Mouse (Mus musculus) macrophage (primary cell): ENCODE data around the gene Gm49320. TPM values are rescaled to one million over a fixed set of nuclear protein-coding genes. Genes with fewer than 3 reads are reported as not detected.

Experiments
- H3K27ac ChIP-seq: fragments of 350-480 bp; formaldehyde crosslinking; 2 replicates; pipeline ENCODE4 v1.9.0; 2021
- H3K36me3 ChIP-seq: fragments of 350-480 bp; formaldehyde crosslinking; 2 replicates; pipeline ENCODE4 v1.9.0; 2021; ENCODE audit errors: inconsistent target
- H3K4me3 ChIP-seq: fragments of 350-480 bp; formaldehyde crosslinking; 2 replicates; pipeline ENCODE4 v1.9.0; 2021; ENCODE audit errors: inconsistent target
- H3K79me2 ChIP-seq: fragments of 350-480 bp; formaldehyde crosslinking; 2 replicates; pipeline ENCODE4 v1.9.0; 2021; ENCODE audit errors: inconsistent target
- WGBS: methylation state at CpG from one replicate; pipeline ENCODE4 v1.1.7; 2026; ENCODE audit warnings: inconsistent platforms; ENCODE audit not compliant: missing documents; 5-methylcytosine and 5-hydroxymethylcytosine counted together
- polyA plus RNA-seq: library from polyadenylated mRNA; stranded (reverse); fragments of 250-400 nt; gene quantifications from 3 replicates; pipeline ENCODE4 v1.2.4, GENCODE M21; 2018; ENCODE audit warnings: inconsistent platforms
- total RNA-seq, 78 experiments: library from RNA; depleted of rRNA; stranded (reverse); fragments of 250-400 nt; gene quantifications; 1 replicate in 9 of 78; 2 replicates in 24 of 78; 3 replicates in 43 of 78; 4 replicates in 2 of 78; pipeline ENCODE4 v1.2.4; 2018; ENCODE audit warnings: inconsistent platforms in 56 of 78

The Gm49320 gene
- total RNA-seq (2018; cell fraction: chromatin; rRNA removed): 1 to 10 TPM in 18 of 26 experiments, under 1 TPM in 3, not detected in 5; 0.69 to 4.8 (median 2.3) TPM
- under 1 TPM in 8 of 26 experiments, not detected in 18; 0.05 to 0.40 (median 0.15) TPM for total RNA-seq (2018; cell fraction: cytosol; rRNA removed)
- 1 to 10 TPM in 9 of 26 experiments, under 1 TPM in 8, not detected in 9; 0.26 to 2.6 (median 1.3) TPM for total RNA-seq (2018; cell fraction: nucleus; rRNA removed)
- 0.10 to 0.22 TPM in 2 of 3 replicates, not detected in the other for polyA plus RNA-seq

- Histone ChIP-seq H3K4me3 (peak within 1 kb of the TSS; percentile 92), H3K36me3 (peaks cover 13% of the 10 kb centered on the region), H3K79me2 (peaks cover 41% of the 10 kb centered on the region), H3K27ac (peak within 1 kb of the TSS; percentile 87)
- 1% methylated on average over 67 of the region's 71 CpGs for WGBS
Observed at GRCm38 (mm10) chr8:4238434-4239192, at the start of gene Gm49320, which contains the start of gene Map2k7. TSS of gene Gm49320 (plus strand) at chr8:4238865. TSS of gene Map2k7 (plus strand) at chr8:4238740.

DNA sequence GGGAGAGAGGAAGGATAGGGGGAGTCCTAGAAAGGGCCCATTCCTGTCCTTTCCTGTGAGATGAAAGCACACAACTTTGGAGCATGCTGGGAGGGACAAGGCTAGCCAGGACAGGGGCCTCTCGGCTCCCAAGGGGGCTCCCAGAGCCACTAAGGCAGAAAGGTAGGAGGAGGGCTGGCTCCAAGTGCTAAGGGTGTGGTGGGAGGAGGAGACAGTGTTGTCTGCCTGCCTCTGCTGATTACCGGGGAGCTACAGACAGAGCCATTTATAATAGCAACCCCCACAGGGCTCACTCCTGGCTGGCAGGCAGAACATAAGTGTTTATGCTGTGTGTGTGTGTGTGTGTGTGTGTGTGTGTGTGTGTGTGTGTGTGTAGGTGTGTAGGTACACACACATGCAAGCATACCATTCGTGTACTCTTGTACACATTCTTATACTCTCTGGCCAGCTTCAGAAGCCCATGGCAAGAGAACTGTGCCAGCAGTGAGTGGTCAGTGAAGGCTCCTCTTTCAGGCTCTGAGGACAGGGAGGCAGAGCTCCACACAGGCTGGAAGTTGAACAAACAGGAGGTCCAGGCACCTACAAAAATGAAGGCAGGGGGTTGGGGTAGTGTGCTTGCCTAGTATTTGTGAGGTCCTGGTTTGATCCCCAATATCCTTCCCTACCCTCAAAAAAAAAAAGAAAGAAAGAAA is 49.5 kb upstream of the Gm49320 start:
- WGBS: 92% methylated on average over 2 of the region's 3 CpGs
- Histone ChIP-seq H3K79me2 (no peaks in the 10 kb centered on the region), H3K36me3 (no peaks in the 10 kb centered on the region), H3K27ac (no peak overlapping the region), H3K4me3 (no peak overlapping the region)

GRCm38 (mm10) chr8:4192305-4192704 is 46.4 kb upstream of the Gm49320 start:
- WGBS: 100% methylated on average over 5 of the region's 5 CpGs
- H3K4me3 ChIP-seq: no peak overlapping the region
- no peaks in the 10 kb centered on the region for H3K79me2 ChIP-seq
- H3K36me3 ChIP-seq: no peaks in the 10 kb centered on the region
- H3K27ac ChIP-seq: no peak overlapping the region

DNA sequence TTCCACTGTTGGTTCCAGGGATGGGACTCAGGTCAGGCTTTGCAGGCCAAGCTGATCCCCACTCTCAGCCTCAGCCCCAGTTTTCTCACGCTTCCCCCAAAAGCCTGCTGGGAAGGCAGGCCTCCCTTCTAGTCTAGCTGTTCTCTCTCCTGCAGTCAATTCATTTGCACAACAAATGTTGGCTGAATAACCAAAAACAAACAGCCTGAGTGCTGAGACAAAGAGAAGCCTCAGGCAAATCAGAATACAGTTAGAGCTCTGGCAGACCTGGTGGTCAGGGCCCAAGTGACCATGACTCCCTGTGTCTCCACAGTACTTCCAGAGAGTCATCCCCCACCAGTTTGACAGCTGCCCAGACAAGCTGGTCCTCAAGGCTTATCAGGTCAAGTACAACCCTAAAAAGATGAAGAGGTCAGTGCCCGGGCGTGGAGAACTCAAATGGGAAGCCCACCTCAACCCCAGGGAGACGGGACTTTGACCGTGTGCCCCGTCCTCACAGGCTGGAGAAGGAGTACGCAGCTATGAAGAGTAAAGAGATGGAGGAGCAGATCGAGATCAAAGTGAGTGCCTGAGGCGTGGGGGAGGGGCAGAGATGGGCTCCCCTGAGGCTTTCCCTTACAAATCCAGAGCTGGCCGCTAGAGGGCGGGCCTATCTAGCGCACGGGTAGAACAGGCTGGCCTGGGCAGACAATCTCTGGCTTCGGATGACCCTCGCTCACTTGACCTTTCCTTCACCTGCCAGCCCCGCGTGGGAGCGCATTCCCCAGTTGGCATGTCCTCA is 45.7 kb upstream of the Gm49320 start:
- 24% methylated on average over 18 of the region's 18 CpGs for WGBS
- H3K79me2 ChIP-seq: no peaks in the 10 kb centered on the region
- H3K4me3 ChIP-seq: no peak overlapping the region
- no peaks in the 10 kb centered on the region for H3K36me3 ChIP-seq
- no peak overlapping the region for H3K27ac ChIP-seq

GRCm38 (mm10) chr8:4193588-4193894 is 45.1 kb upstream of the Gm49320 start:
- H3K79me2 ChIP-seq: no peaks in the 10 kb centered on the region
- no peaks in the 10 kb centered on the region for H3K36me3 ChIP-seq
- H3K27ac ChIP-seq: no peak overlapping the region
- whole genome bisulfite sequencing: 61% methylated on average over 7 of the region's 7 CpGs
- no peak overlapping the region for H3K4me3 ChIP-seq

DNA sequence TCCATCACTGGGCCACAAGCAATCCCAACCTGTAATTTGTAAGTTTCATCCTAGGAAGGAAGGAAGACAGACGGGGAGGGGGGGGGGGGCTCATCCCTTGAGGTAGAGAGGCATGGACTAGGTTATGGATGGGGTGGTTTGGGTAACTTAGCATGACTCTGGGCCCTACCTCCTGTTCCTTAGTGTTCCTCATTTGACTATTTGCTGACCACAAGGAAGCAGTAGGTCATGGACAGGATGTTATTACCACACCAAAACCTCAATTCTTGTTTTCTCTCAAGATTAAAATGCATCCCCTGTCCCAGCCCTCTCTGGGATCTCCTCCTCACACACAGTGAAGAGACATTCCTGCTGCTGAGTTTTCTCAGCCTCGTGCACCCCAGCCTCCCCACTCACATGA is 37.3 kb upstream of the Gm49320 start:
- WGBS: 30% methylated on average over 2 of the region's 2 CpGs
- no peaks in the 10 kb centered on the region for H3K36me3 ChIP-seq
- no peaks in the 10 kb centered on the region for H3K79me2 ChIP-seq
- no peak overlapping the region for H3K4me3 ChIP-seq
- H3K27ac ChIP-seq: no peak overlapping the region

GRCm38 (mm10) chr8:4205246-4206123 is 33.2 kb upstream of the Gm49320 start:
- no peak overlapping the region for H3K27ac ChIP-seq
- no peaks in the 10 kb centered on the region for H3K36me3 ChIP-seq
- H3K4me3 ChIP-seq: no peak overlapping the region
- H3K79me2 ChIP-seq: no peaks in the 10 kb centered on the region
- WGBS: 85% methylated on average over 38 of the region's 38 CpGs

GRCm38 (mm10) chr8:4206182-4207015 is 32.3 kb upstream of the Gm49320 start:
- Histone ChIP-seq H3K4me3 (no peak overlapping the region), H3K36me3 (no peaks in the 10 kb centered on the region), H3K79me2 (no peaks in the 10 kb centered on the region), H3K27ac (no peak overlapping the region)
- 86% methylated on average over 44 of the region's 44 CpGs for WGBS

DNA sequence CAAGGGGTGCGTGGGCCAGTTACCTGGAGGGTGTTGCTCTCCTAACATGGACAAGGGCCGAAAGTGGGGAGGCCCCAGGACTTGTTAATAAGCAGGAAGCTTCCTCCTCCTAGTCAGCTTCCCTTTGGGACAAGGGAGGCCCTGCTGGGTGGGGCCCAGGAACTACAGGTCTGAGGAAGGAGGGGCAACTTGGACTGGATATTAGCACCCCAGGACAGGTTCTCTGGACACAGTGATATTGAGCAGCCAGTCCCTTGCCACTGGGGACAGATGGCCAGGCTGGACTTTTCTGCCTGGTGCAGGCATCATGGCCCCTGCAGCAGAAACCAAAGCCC is 31.7 kb upstream of the Gm49320 start:
- H3K4me3 ChIP-seq: no peak overlapping the region
- no peaks in the 10 kb centered on the region for H3K79me2 ChIP-seq
- H3K27ac ChIP-seq: no peak overlapping the region
- no peaks in the 10 kb centered on the region for H3K36me3 ChIP-seq
- 100% methylated on average over 2 of the region's 2 CpGs for WGBS

DNA sequence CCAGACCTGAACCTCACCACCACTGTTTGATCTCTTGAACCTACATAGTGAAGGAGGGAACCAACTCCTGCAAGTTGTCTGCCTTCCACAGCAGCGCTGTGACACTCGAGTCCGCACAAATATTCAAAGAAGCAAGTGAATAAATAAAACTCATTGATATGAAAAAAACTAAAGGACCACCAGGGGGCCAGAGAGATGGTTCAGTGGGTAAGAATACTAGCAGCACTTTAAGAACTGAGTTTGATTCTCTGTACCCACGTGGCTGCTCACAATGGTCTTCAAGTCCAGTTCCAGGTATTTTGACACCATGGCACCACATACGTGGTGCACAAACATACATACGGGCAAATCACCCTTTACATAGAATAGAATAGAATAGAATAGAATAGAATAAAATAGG is 27.6 kb upstream of the Gm49320 start:
- Histone ChIP-seq H3K4me3 (no peak overlapping the region), H3K27ac (no peak overlapping the region), H3K36me3 (no peaks in the 10 kb centered on the region), H3K79me2 (no peaks in the 10 kb centered on the region)
- 78% methylated on average over 6 of the region's 6 CpGs for WGBS

DNA sequence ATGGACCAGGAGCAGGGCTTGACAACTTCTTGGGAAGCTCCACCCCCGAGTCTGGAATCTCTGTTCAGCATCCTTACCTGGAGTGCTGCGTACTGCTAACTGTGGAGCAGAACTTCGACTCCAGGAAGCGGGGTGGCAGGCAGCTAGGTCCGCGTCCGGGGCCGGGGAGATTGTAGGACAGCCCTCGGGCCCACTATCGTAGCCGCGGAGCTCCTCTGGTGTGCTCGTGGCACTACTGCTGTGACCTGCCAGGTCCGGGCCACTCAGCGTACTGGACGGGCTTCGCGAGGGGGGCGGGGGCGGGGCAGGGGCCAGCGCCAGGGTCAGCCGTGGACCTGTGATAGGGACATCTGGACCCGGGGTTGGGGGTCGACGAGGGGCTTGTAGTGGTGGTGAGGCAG is 25.9 kb upstream of the Gm49320 start:
- 3% methylated on average over 21 of the region's 25 CpGs for WGBS
- Histone ChIP-seq H3K27ac (no peak overlapping the region), H3K79me2 (no peaks in the 10 kb centered on the region), H3K4me3 (peak overlapping the region; percentile 26; the same call in 1 of the 2 replicates), H3K36me3 (no peaks in the 10 kb centered on the region)

DNA sequence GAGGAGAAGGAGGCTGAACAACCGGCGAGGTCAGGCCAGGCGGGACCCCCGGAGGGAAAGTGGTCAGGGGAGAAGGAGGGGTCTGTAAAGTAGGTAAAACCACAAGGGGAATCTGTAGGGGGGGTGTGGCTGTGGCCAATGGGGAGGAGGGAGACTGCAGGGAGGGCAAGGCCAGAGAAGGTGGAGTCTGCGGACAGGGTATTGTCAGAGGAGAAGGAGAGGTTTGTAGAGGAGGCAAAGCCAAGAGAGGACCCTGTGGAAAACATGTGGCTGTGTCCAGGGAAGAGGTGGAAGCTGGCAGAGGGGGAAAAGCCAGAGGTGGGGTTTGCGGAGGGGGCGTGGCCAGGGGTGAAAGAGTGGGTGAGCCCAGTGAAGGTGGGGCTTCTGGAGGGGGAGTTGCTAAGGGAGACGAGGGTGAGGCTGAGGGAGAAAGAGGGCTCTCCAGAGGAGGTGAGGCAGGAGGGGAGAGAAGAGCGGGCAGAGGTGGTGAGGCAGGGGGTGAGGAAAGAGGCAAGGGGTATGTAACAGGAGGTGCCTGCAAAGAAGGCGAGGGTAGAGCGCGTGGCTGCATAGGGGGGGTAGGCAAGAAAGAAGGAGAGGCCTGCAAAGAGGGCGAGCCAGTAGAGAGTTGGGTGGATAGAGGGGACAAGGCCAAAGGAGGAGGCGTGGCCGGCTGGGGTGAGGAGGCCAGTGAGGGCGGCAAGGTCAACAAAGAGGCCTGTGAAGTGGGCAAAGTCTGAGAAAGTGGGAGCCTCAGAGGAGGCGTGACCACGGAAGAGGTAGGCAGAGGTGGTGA is 25.3 kb upstream of the Gm49320 start:
- H3K36me3 ChIP-seq: no peaks in the 10 kb centered on the region
- no peaks in the 10 kb centered on the region for H3K79me2 ChIP-seq
- peak overlapping the region; percentile 26 for H3K4me3 ChIP-seq
- WGBS: 2% methylated on average over 18 of the region's 18 CpGs
- no peak overlapping the region for H3K27ac ChIP-seq
